Comparison of ENCODE assay signal across 8 mouse cellular contexts in the genomic region with DNA sequence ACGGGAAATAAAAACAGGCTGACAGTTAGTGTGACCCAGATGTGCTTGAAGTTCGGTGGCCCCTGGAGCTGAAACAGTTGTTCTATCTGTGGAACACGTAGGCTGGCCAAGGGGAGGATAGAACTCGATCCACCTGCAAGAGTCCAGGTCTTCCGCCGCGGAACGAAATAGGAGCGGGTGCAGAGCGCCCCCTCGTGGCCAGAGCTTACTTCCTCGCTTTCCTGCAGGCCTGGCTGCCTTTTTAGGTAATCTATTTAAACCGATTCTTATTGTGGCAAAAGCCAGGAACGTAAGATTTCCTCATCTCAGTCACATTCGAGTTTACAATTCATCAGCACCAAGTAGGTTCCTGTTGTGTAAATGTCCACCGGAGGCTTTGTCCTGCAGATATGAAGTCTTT. TPM values are rescaled to one million over a fixed set of nuclear protein-coding genes. Genes with fewer than 3 reads are reported as not detected.
DNase-seq lines count a peak whose midpoint lies in the region; ATAC-seq and TF ChIP-seq lines count a peak whose summit lies in the region.
"Had no signal": no experiment of that assay in that cellular context is flagged by ENCODE, and none has a peak within 500 bp of the region (broad histone marks: within the 10 kb centered on the region; RNA-seq: fewer than 3 reads in every experiment).

No protein-coding gene starts in this region.

- H3K79me2 ChIP-seq in MEL (ENCODE audit: control insufficient read depth, insufficient read depth, low read length, poor library complexity): no peaks in the 10 kb centered on the region

- WGBS in small intestine, adult 2 months: 2% methylated on average over 16 of the region's 16 CpGs

- TF ChIP-seq EP300 in MEL (IDR thresholded peaks at IDR 0.05; ENCODE audit: low read depth in 1 of 2, low read length in 2 of 2): no peak

- H3K27ac ChIP-seq in MEL (ENCODE audit: control insufficient read depth, low read depth, low read length): no peak overlapping the region
- no peak overlapping the region for H3K27ac ChIP-seq in small intestine, adult 2 months (ENCODE audit: insufficient read depth, low read depth, low read length)
- H3K27ac ChIP-seq: limb, embryonic 12.5 days had no signal

- TF ChIP-seq POLR2A in MEL (IDR thresholded peaks at IDR 0.05; ENCODE audit: control insufficient read depth in 1 of 2, insufficient read depth in 1 of 2, low read depth in 1 of 2, low read length in 2 of 2, poor library complexity in 1 of 2): no peak
- TF ChIP-seq POLR2A in small intestine, adult 2 months (IDR thresholded peaks at IDR 0.05; ENCODE audit: low read depth, low read length): no peak

- no peak overlapping the region for H3K4me3 ChIP-seq in MEL (ENCODE audit: control insufficient read depth in 1 of 2, insufficient read depth in 1 of 2, low read depth in 2 of 2, low read length in 2 of 2)
- H3K4me3 ChIP-seq in small intestine, adult 2 months (ENCODE audit: low read depth, low read length): no peak overlapping the region
- H3K4me3 ChIP-seq: limb, embryonic 12.5 days had no signal

- peak; percentile 59; the same call in 1 of the 2 replicates for ATAC-seq in megakaryocyte, adult 5-6 weeks (ENCODE audit: poor library complexity, severe bottlenecking)

- no peaks in the 10 kb centered on the region for H3K9me3 ChIP-seq in MEL (replicated peaks; ENCODE audit: insufficient read depth, low read length)
- H3K9me3 ChIP-seq: limb, embryonic 12.5 days had no signal

- peak; percentile 72 for TF ChIP-seq RAD21 in MEL (IDR thresholded peaks at IDR 0.05; ENCODE audit: low read depth, low read length)

- peak; percentile 87 for DNase-seq in CD4-positive helper T cell, adult 2 months (ENCODE audit: low read depth, low spot score)
- peak; percentile 59 for DNase-seq in MEL (ENCODE audit: low read depth, low spot score)
- DNase-seq in cerebellum, adult 9-11 months: peak; percentile 82
- peak; percentile 24 for DNase-seq in gastrocnemius, postnatal 25 days
- peak; percentile 77 to 88 for DNase-seq in layer of hippocampus, adult 18-20 months (ENCODE audit: low spot score in 2 of 2)

- H3K4me1 ChIP-seq in MEL (ENCODE audit: control insufficient read depth in 1 of 2, insufficient read depth in 2 of 2, low read length in 2 of 2): no peaks in the 10 kb centered on the region
- peaks cover 3% of the 10 kb centered on the region; the same call in 1 of the 2 replicates for H3K4me1 ChIP-seq in small intestine, adult 2 months (ENCODE audit: control insufficient read depth, insufficient read depth, insufficient read length, low read length)

- TF ChIP-seq CTCF in MEL (IDR thresholded peaks at IDR 0.05 in 2 of 3, conservative IDR thresholded peaks at IDR 0.05 in 1 of 3; ENCODE audit: control insufficient read depth in 1 of 3, insufficient read depth in 1 of 3, low read depth in 2 of 3, low read length in 3 of 3, poor library complexity in 1 of 3, severe bottlenecking in 1 of 3): peak; percentile 81 to 94 (median 81)
- peak; percentile 88 for TF ChIP-seq CTCF in small intestine, adult 2 months (IDR thresholded peaks at IDR 0.05; ENCODE audit: extremely low read depth, insufficient read length, insufficient replicate concordance, low read depth, low read length)

- no peaks in the 10 kb centered on the region for H3K36me3 ChIP-seq in MEL (ENCODE audit: control insufficient read depth in 1 of 2, insufficient read depth in 2 of 2, low read length in 2 of 2)
- H3K36me3 ChIP-seq in small intestine, adult 2 months (ENCODE audit: control insufficient read depth, insufficient read depth, low read length): no peaks in the 10 kb centered on the region
- H3K36me3 ChIP-seq: limb, embryonic 12.5 days had no signal

- H3K27me3 ChIP-seq in MEL (ENCODE audit: control insufficient read depth in 1 of 2, insufficient read depth in 2 of 2, low read length in 2 of 2): no peaks in the 10 kb centered on the region
- peaks cover 10% of the 10 kb centered on the region for H3K27me3 ChIP-seq in small intestine, adult 2 months (ENCODE audit: control insufficient read depth, insufficient read depth, low read length)

- H3K9ac ChIP-seq in MEL (ENCODE audit: control insufficient read depth, low read depth, low read length, poor library complexity, severe bottlenecking): no peak overlapping the region
- H3K9ac ChIP-seq: limb, embryonic 12.5 days had no signal

TF ChIP-seq in MEL, 35 proteins besides CTCF, POLR2A, EP300 and RAD21:
- TF ChIP-seq CHD2 (IDR thresholded peaks at IDR 0.05; ENCODE audit: low read length) (no peak), SMC3 (IDR thresholded peaks at IDR 0.05; ENCODE audit: low read depth, low read length) (peak; percentile 61), ZC3H11A (IDR thresholded peaks at IDR 0.05; ENCODE audit: low read depth, low read length) (peak; percentile 27; the same call in 1 of the 2 replicates), UBTF (IDR thresholded peaks at IDR 0.05; ENCODE audit: borderline replicate concordance, insufficient read depth, low read depth, low read length) (no peak), ELF1 (IDR thresholded peaks at IDR 0.05; ENCODE audit: low read depth, low read length) (no peak)

RNA-seq across cellular contexts. Expression of gene Dtx1, which starts 2.6 kb away (rescaled TPM):
- total RNA-seq in MEL (2012; rRNA removed): 0.12 and 0.13 TPM in 2 replicates
- polyA plus RNA-seq in MEL (2012; ENCODE audit: insufficient read depth in 1 of 2, insufficient read length in 2 of 2, low read depth in 1 of 2, low replicate concordance in 2 of 2, missing spikeins in 1 of 2): under 1 TPM in 1 of 2 experiments, not detected in 1; 0.63 TPM
- total RNA-seq in gastrocnemius, postnatal 25 days (2021): under 1 TPM; 0.61 to 0.91 TPM
- 10 to 100 TPM; 70.7 to 75.2 TPM for total RNA-seq in layer of hippocampus, adult 18-20 months (2021)
- 0.30 and 0.40 TPM in 2 replicates for total RNA-seq in megakaryocyte, adult 5-6 weeks (2015)
- not detected in 2 replicates for total RNA-seq in megakaryocyte, adult 5-6 weeks (2017)
- 18.1 and 31.1 TPM in 2 replicates for polyA plus RNA-seq in small intestine, adult 2 months (2012; rRNA removed)

RNA-seq across cellular contexts. Expression of gene Oas2, which starts 35.3 kb away (rescaled TPM):
- 0.49 and 0.96 TPM in 2 replicates for total RNA-seq in MEL (2012; rRNA removed)
- 1 to 10 TPM in 1 of 2 experiments, not detected in 1; 5.2 TPM for polyA plus RNA-seq in MEL (2012; ENCODE audit: insufficient read depth in 1 of 2, insufficient read length in 2 of 2, low read depth in 1 of 2, low replicate concordance in 2 of 2, missing spikeins in 1 of 2)
- under 1 TPM; 0.21 to 0.28 TPM for total RNA-seq in gastrocnemius, postnatal 25 days (2021)
- under 1 TPM in 1 of 2 experiments, not detected in 1; 0.30 TPM for total RNA-seq in layer of hippocampus, adult 18-20 months (2021)
- total RNA-seq in megakaryocyte, adult 5-6 weeks (2015): 13.0 and 13.2 TPM in 2 replicates
- 3.9 and 7.5 TPM in 2 replicates for total RNA-seq in megakaryocyte, adult 5-6 weeks (2017)
- polyA plus RNA-seq in small intestine, adult 2 months (2012; rRNA removed): 2.9 and 7.4 TPM in 2 replicates

Comparison
In these comparisons a context has a peak if more than half of its experiments do, and no peak if none do; other contexts are left out.
1. DNase-seq: peak in every context shown above with its lines; median percentile 87 in CD4-positive helper T cell, adult 2 months; 82 in layer of hippocampus, adult 18-20 months; 82 in cerebellum, adult 9-11 months; 59 in MEL; 24 in gastrocnemius, postnatal 25 days.
2. RNA of gene Dtx1, which starts 2.6 kb away (total RNA-seq): 70.7 to 75.2 TPM in layer of hippocampus, adult 18-20 months; 0.61 to 0.91 TPM in gastrocnemius, postnatal 25 days, 0.30 to 0.40 TPM in megakaryocyte, adult 5-6 weeks and 0.12 to 0.13 TPM in MEL; every median in the first group is over 10 times any median in the second.